Mouse (Mus musculus) hindbrain, embryonic 14.5 days (tissue): ENCODE measurements at regions not wholly inside any gene's neighbourhood (a gene's known extent, or its start where the extent isn't known, plus 50 kb on each side); places are given as distances from the start of the nearest gene placed in this dataset.
A peak's percentile ranks its signal among the peaks of the same experiment; 100 is the strongest.

Experiments used
- ATAC-seq: fragments of 200-750 bp; cut with Nextera tagmentation; 2 replicates; pipeline ENCODE4 v1.8.0; 2017; ENCODE audit warnings: moderate number of reproducible peaks, mild to moderate bottlenecking, moderate TSS enrichment, moderate library complexity; ENCODE audit not compliant: low FRiP score
- DNase-seq: peaks from one replicate; pipeline ENCODE4 v3.0.0-alpha.2; 2015; ENCODE audit warnings: low spot score
- H3K27ac ChIP-seq: fragments of 300-500 bp; sonication (generic); 2 replicates; pipeline ENCODE4 v1.5.1; 2014; ENCODE audit warnings: mild to moderate bottlenecking, moderate library complexity
- H3K27me3 ChIP-seq: fragments of 300-500 bp; sonication (generic); 2 replicates; pipeline ENCODE4 v1.6.1; 2014; ENCODE audit warnings: mild to moderate bottlenecking, low read length, mixed read lengths; ENCODE audit not compliant: control insufficient read depth, insufficient read depth
- H3K36me3 ChIP-seq: fragments of 300-500 bp; sonication (generic); replicated peaks from 2 replicates; pipeline ENCODE4 v1.6.1; 2014; ENCODE audit not compliant: control insufficient read depth, insufficient read depth
- H3K4me1 ChIP-seq: fragments of 300-500 bp; sonication (generic); replicated peaks from 2 replicates; pipeline ENCODE4 v1.6.1; 2014; ENCODE audit warnings: antibody characterized with exemption, low read length, mixed read lengths; ENCODE audit not compliant: control insufficient read depth, insufficient read depth
- H3K4me2 ChIP-seq: fragments of 300-500 bp; sonication (generic); replicated peaks from 2 replicates; pipeline ENCODE4 v1.6.1; 2014; ENCODE audit warnings: mild to moderate bottlenecking, moderate library complexity
- H3K4me3 ChIP-seq: fragments of 300-500 bp; sonication (generic); replicated peaks from 2 replicates; pipeline ENCODE4 v1.5.1; 2014; ENCODE audit warnings: mild to moderate bottlenecking, low read length
- H3K9ac ChIP-seq: fragments of 300-500 bp; sonication (generic); 2 replicates; pipeline ENCODE4 v1.6.1; 2014
- H3K9me3 ChIP-seq: fragments of 300-500 bp; sonication (generic); 2 replicates; pipeline ENCODE4 v1.6.1; 2016; ENCODE audit warnings: low read length; ENCODE audit not compliant: control insufficient read depth
- WGBS: fragments of 180-500 bp; shearing (Covaris S2); extraction: QIAGEN DNeasy Blood & Tissue Kit; methylation state at CpG from one replicate; pipeline ENCODE4 v1.1.7; 2014; 5-methylcytosine and 5-hydroxymethylcytosine counted together

DNA sequence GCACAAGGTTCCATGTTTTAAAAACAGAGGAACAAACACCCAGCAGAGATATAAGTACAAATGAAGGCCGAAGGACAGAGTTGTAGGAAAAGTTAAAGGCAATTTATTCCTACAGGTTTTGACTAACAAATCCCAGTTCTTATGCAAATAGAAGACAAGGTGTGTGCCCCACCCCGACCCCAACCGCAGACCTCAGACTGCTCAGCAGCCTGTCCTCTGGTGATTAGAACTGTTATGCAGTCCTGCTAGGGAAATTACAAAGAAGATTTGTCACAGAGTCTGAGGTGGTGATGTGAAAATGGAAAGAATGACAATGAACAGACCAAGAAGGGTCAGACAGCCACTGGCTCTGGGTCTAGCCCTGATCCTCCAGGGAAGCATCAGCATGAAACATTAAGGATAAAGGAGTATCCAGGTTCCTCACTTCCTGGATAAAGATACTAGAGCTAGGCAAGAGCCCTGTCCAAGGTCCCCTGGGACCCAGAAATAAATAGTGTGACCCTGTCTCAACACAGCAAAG, 131.4 kb upstream of the Mpped2 start:
- H3K9ac ChIP-seq: no peak overlapping the region
- no peaks in the 10 kb centered on the region for H3K9me3 ChIP-seq
- DNase-seq (no peak), ATAC-seq (no peak)
- no peaks in the 10 kb centered on the region for H3K36me3 ChIP-seq
- H3K4me2 ChIP-seq: no peak overlapping the region
- 58% methylated on average over 3 of the region's 3 CpGs for WGBS
- no peaks in the 10 kb centered on the region for H3K27me3 ChIP-seq
- H3K4me3 ChIP-seq: no peak overlapping the region
- no peaks in the 10 kb centered on the region for H3K4me1 ChIP-seq
- H3K27ac ChIP-seq: no peak overlapping the region

DNA sequence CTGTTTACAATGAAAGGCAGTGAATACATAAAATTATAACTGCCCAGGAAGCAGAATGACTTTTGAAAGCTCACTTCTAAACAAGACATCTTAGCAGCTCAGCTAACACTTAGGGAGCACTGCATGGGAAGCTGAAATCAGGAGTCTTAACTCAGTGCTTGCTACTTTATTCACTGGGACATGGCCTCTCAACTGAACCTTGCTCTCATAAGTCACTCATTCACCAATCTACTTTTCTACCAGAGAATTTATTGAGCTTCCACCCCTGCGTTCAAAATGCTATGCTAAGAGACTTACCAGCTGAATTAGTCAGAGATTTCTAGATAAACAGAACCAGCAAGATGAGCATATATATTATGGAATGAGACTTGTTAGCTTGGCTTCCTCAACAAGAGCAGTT, 122.8 kb upstream of the Mpped2 start:
- Histone ChIP-seq H3K9me3 (no peaks in the 10 kb centered on the region), H3K4me3 (no peak overlapping the region), H3K27ac (no peak overlapping the region), H3K4me1 (no peaks in the 10 kb centered on the region), H3K36me3 (no peaks in the 10 kb centered on the region), H3K27me3 (no peaks in the 10 kb centered on the region), H3K9ac (no peak overlapping the region), H3K4me2 (no peak overlapping the region)
- ATAC-seq (no peak), DNase-seq (no peak)
- WGBS: 94% methylated on average over 1 of the region's 1 CpGs

DNA sequence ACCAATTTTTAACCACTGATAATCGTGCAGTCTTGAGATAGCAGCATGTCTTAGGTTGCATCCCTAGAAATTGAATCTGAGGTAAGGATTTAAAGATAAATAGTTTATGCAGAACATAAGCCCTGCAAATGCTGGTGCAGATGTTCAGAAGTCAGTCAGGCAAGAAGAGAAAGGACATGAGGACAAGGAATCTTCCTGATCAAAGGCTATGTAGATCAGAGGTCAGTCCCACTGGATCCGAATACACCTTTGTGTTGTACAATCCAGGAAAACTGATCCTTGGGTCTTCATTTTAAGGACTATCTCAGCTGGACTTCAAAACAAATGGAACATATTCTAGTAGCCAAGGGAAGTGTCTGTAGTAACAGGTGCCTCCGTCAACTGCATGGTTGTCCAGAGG, 121.7 kb upstream of the Mpped2 start:
- Histone ChIP-seq H3K27ac (no peak overlapping the region), H3K4me1 (no peaks in the 10 kb centered on the region), H3K9me3 (no peaks in the 10 kb centered on the region), H3K4me2 (no peak overlapping the region), H3K27me3 (no peaks in the 10 kb centered on the region), H3K4me3 (no peak overlapping the region), H3K36me3 (no peaks in the 10 kb centered on the region), H3K9ac (no peak overlapping the region)
- no peak for ATAC-seq
- DNase-seq: no peak
- WGBS: 93% methylated on average over 3 of the region's 3 CpGs

DNA sequence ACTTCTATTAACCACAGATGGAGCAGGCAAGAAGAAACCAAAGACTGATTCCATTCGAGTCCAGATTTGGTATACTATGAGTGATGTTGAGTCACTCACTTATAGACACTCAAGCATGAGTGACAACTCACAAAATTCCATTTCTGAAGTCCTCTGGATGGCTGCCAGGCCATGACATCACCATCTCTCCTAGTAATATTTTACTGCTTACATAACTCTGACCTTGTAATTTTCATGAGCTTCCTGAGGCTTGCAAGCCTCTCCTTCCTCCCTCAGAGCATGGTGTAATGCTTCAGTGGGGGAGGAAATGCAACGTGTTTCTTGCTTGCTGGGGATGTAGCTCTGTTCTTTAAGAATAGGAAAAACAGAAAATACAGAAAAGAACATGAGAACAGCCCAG, 121.2 kb upstream of the Mpped2 start:
- no peak for ATAC-seq
- 73% methylated on average over 2 of the region's 2 CpGs for WGBS
- Histone ChIP-seq H3K9me3 (no peaks in the 10 kb centered on the region), H3K27ac (no peak overlapping the region), H3K4me2 (no peak overlapping the region), H3K36me3 (no peaks in the 10 kb centered on the region), H3K4me3 (no peak overlapping the region), H3K9ac (no peak overlapping the region), H3K4me1 (no peaks in the 10 kb centered on the region), H3K27me3 (no peaks in the 10 kb centered on the region)
- no peak for DNase-seq

DNA sequence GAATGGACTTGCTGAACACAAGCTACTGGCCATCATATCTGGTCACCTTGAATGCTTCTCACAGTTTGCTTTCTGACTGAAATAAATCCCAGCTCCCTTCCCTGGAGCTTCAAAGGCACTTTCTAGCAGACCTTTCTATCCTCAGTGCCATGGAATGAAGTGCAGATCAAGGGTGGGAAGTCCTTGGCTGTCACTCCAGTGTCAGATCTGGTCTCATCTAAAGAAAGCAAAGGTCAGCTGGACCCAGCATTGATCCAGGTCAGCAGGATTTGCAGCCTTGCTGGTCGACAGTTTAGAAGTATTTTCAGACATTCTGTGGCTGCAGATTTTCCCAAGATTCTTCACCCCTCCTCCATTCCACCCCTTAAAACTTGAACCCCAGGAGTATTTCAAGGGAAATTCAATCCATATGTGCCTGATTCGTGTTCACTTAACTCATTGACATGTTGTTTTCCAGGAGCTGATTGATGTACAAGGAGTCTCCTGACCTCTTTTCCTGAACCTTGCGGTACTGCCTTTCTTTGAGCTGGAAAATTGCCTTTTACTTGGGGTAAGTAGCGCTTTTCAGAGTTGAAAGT, 116.2 kb upstream of the Mpped2 start:
- Histone ChIP-seq H3K27me3 (no peaks in the 10 kb centered on the region), H3K9ac (no peak overlapping the region), H3K4me1 (no peaks in the 10 kb centered on the region; the same call in 1 of the 2 replicates), H3K4me3 (no peak overlapping the region), H3K9me3 (no peaks in the 10 kb centered on the region), H3K27ac (no peak overlapping the region), H3K36me3 (no peaks in the 10 kb centered on the region), H3K4me2 (no peak overlapping the region)
- 50% methylated on average over 4 of the region's 4 CpGs for WGBS
- DNase-seq (no peak), ATAC-seq (no peak)

DNA sequence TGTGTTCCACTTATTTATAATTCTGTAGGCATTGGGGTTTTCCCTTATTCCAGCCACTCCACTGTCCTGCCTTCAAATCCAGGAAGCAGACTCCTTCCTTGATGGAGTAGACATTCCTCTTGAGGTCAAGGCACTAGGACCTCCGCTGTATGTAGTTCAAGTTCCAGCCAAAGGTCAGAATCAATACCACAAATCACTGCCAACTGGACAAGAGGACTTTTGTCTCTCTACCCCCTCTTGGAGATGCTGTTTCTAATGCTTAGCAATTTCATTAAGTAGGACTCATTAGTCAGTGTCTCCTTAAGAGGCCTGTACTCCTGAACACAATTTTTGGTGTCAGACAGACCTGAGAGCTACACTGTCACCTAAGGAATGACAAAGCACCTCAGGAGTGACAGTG, 115.0 kb upstream of the Mpped2 start:
- Histone ChIP-seq H3K27ac (no peak overlapping the region), H3K4me1 (no peaks in the 10 kb centered on the region; the same call in 1 of the 2 replicates), H3K9me3 (no peaks in the 10 kb centered on the region), H3K36me3 (no peaks in the 10 kb centered on the region), H3K9ac (no peak overlapping the region), H3K27me3 (no peaks in the 10 kb centered on the region), H3K4me3 (no peak overlapping the region), H3K4me2 (no peak overlapping the region)
- ATAC-seq (no peak), DNase-seq (no peak)
- 63% methylated on average over 1 of the region's 1 CpGs for WGBS

DNA sequence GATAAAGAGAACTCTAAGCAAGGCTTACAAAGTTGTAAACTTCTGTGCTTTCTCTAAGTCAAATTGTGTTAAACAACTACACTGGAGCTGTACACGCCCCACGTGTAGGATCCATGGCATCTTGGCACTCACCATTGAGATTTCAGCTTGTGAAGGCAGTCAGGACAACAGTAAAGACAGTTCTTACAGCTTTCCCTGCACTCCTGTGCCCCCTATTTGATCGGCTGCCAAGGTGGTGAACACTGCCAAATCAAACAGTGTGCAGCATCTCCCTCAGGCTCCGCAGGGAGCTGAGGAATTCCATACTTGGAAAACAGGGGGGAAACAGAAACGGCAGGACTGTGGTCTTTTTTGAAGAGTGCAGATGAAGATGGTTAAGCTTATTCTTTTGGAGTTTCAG, 112.4 kb upstream of the Mpped2 start:
- H3K27me3 ChIP-seq: no peaks in the 10 kb centered on the region
- 48% methylated on average over 5 of the region's 5 CpGs for WGBS
- DNase-seq (peak; percentile 72), ATAC-seq (peak; percentile 11; the same call in 1 of the 2 replicates)
- no peak overlapping the region for H3K4me3 ChIP-seq
- H3K4me1 ChIP-seq: no peaks in the 10 kb centered on the region; the same call in 1 of the 2 replicates
- H3K4me2 ChIP-seq: no peak overlapping the region
- no peaks in the 10 kb centered on the region for H3K9me3 ChIP-seq
- no peak overlapping the region for H3K27ac ChIP-seq
- H3K9ac ChIP-seq: no peak overlapping the region
- no peaks in the 10 kb centered on the region for H3K36me3 ChIP-seq

DNA sequence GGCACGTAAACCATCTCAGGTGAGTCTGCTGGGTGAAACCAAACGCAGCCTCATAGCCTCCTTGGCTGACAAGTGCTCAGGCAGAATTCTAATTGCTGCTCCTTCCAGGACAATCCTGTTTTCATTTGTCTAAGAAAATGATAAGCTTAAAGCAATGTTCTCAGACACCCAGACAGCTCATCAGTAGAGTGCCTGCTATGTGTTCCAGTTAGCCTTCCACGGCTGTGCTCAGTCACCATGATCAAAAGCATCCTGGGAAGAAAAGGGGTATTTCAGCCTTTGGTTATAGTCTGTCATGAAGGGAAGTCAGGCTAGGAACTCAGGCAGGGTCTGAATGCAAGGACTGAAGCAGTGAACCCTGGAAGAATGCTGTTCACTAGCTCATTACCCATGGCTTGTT, 71.8 kb upstream of the Mpped2 start:
- no peaks in the 10 kb centered on the region for H3K36me3 ChIP-seq
- H3K4me1 ChIP-seq: no peaks in the 10 kb centered on the region
- ATAC-seq: no peak
- H3K27me3 ChIP-seq: no peaks in the 10 kb centered on the region
- 81% methylated on average over 3 of the region's 3 CpGs for WGBS
- no peak overlapping the region for H3K9ac ChIP-seq
- no peaks in the 10 kb centered on the region for H3K9me3 ChIP-seq
- no peak for DNase-seq
- H3K4me2 ChIP-seq: no peak overlapping the region
- H3K4me3 ChIP-seq: no peak overlapping the region
- no peak overlapping the region for H3K27ac ChIP-seq

DNA sequence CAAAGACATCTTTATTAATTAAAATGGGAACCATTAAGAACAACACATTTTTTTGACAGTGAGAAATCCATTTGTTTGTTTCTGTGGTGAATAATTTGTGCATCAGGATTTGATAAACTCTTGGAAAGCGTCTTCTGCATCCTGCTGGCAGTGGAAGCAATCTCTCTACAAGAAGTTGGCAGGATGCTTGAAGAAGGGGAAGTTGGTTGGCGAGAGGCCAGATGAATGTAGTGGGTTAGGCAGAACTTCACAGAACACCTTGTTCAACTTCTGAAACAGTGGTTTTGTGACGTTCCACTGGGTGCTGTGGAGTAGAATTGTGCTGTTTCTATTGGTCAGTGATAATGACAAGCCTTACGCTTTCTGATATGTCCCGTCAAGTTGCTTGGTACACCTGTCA, 70.7 kb upstream of the Mpped2 start:
- no peaks in the 10 kb centered on the region for H3K27me3 ChIP-seq
- 84% methylated on average over 5 of the region's 5 CpGs for WGBS
- DNase-seq (no peak), ATAC-seq (no peak)
- no peaks in the 10 kb centered on the region for H3K4me1 ChIP-seq
- H3K9me3 ChIP-seq: no peaks in the 10 kb centered on the region
- H3K4me3 ChIP-seq: no peak overlapping the region
- H3K27ac ChIP-seq: no peak overlapping the region
- no peaks in the 10 kb centered on the region for H3K36me3 ChIP-seq
- no peak overlapping the region for H3K4me2 ChIP-seq
- H3K9ac ChIP-seq: no peak overlapping the region

DNA sequence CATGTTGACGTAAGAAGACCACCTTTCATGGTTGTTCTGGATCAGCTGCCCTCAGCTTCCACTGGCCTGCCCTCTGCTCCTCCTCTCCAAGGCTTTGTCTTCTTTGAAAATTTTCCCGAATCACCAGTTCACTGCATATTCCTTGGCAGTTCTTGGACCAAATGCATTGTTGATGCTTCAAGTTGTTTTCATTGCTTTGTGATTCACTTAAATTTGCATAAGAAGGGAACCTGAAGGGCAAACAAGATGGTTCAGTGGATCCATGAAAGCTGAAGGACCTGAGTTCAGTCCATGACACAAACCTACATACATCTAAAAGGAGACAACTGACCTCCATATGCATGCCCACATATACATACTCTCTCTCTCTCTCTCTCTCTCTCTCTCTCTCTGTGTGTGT, 69.4 kb upstream of the Mpped2 start:
- H3K36me3 ChIP-seq: no peaks in the 10 kb centered on the region
- H3K27ac ChIP-seq: no peak overlapping the region
- no peaks in the 10 kb centered on the region for H3K4me1 ChIP-seq
- DNase-seq: no peak
- no peak overlapping the region for H3K9ac ChIP-seq
- 49% methylated on average over 2 of the region's 2 CpGs for WGBS
- H3K27me3 ChIP-seq: no peaks in the 10 kb centered on the region
- H3K4me2 ChIP-seq: no peak overlapping the region
- no peaks in the 10 kb centered on the region for H3K9me3 ChIP-seq
- no peak for ATAC-seq
- no peak overlapping the region for H3K4me3 ChIP-seq
